In genomic region chr11:22286371-22286872, GRCm38 (mm10) we compare ENCODE assay signal across 8 mouse cellular contexts. TPM values are rescaled to one million over a fixed set of nuclear protein-coding genes. Genes with fewer than 3 reads are reported as not detected.
DNase-seq lines count a peak whose midpoint lies in the region; ATAC-seq and TF ChIP-seq lines count a peak whose summit lies in the region.

No protein-coding gene starts in this region.

- peak; percentile 13 for ATAC-seq in embryonic facial prominence, embryonic 15.5 days (ENCODE audit: insufficient number of reproducible peaks, low FRiP score, low TSS enrichment, low read depth)
- peak; percentile 33 for ATAC-seq in heart, embryonic 16.5 days (replicated peaks; ENCODE audit: extremely low read depth, insufficient read depth, low FRiP score)
- peak; percentile 60 for ATAC-seq in stomach, postnatal 0 days (ENCODE audit: low FRiP score, low TSS enrichment)

- H3K27ac ChIP-seq in embryonic facial prominence, embryonic 15.5 days (replicated peaks) = peak overlapping the region; percentile 88
- H3K27ac ChIP-seq in heart, embryonic 16.5 days (ENCODE audit: low read length) = peak overlapping the region; percentile 83
- H3K27ac ChIP-seq in stomach, postnatal 0 days (replicated peaks) = peak overlapping the region; percentile 90

- TF ChIP-seq CTCF in stomach, postnatal 0 days (IDR thresholded peaks at IDR 0.05; ENCODE audit: low read depth) = peak; percentile 22

- peak overlapping the region; percentile 77 for H3K4me2 ChIP-seq in embryonic facial prominence, embryonic 15.5 days (replicated peaks)
- peak overlapping the region; percentile 79 for H3K4me2 ChIP-seq in heart, embryonic 16.5 days (ENCODE audit: low read depth, low read length)
- H3K4me2 ChIP-seq in stomach, postnatal 0 days (replicated peaks; ENCODE audit: low read depth) = peak overlapping the region; percentile 88

- under 1% methylated on average over 39 of the region's 39 CpGs for WGBS in embryonic facial prominence, embryonic 15.5 days
- WGBS in heart, embryonic 16.5 days = 1% methylated on average over 38 of the region's 39 CpGs
- WGBS in stomach, postnatal 0 days = under 1% methylated on average over 37 of the region's 39 CpGs

- H3K9me3 ChIP-seq in embryonic facial prominence, embryonic 15.5 days (replicated peaks) = no peaks in the 10 kb centered on the region
- no peaks in the 10 kb centered on the region for H3K9me3 ChIP-seq in heart, embryonic 16.5 days (replicated peaks; ENCODE audit: control insufficient read depth, low read length)
- H3K9me3 ChIP-seq in stomach, postnatal 0 days (ENCODE audit: control insufficient read depth, low read length) = no peaks in the 10 kb centered on the region

- H3K36me3 ChIP-seq in embryonic facial prominence, embryonic 15.5 days = peaks cover 19% of the 10 kb centered on the region
- H3K36me3 ChIP-seq in heart, embryonic 16.5 days (ENCODE audit: control insufficient read depth, insufficient read depth) = peaks cover 4% of the 10 kb centered on the region; the same call in 1 of the 2 replicates
- H3K36me3 ChIP-seq in stomach, postnatal 0 days (ENCODE audit: control insufficient read depth, insufficient read depth, low read length) = no peaks in the 10 kb centered on the region

- H3K27me3 ChIP-seq in embryonic facial prominence, embryonic 15.5 days = no peaks in the 10 kb centered on the region
- H3K27me3 ChIP-seq in heart, embryonic 16.5 days (ENCODE audit: control insufficient read depth, insufficient read depth, low read length) = no peaks in the 10 kb centered on the region
- no peaks in the 10 kb centered on the region for H3K27me3 ChIP-seq in stomach, postnatal 0 days (ENCODE audit: control insufficient read depth, insufficient read depth, low read length)

- peak; percentile 46 for DNase-seq in layer of hippocampus, adult 11-12 months (ENCODE audit: low spot score)
- DNase-seq in layer of hippocampus, postnatal 25 days (ENCODE audit: extremely low spot score in 1 of 2, low spot score in 1 of 2) = no peak
- DNase-seq in adrenal gland, adult 8-10 months = peak; percentile 53
- DNase-seq in kidney, postnatal 36 days = peak; percentile 76 to 77
- peak; percentile 45 for DNase-seq in lung, postnatal 14 days
- DNase-seq in stomach, postnatal 0 days (ENCODE audit: low spot score) = peak; percentile 55

- H3K4me3 ChIP-seq in embryonic facial prominence, embryonic 15.5 days (replicated peaks) = peak overlapping the region; percentile 76
- H3K4me3 ChIP-seq in heart, embryonic 16.5 days (ENCODE audit: low read length) = peak overlapping the region; percentile 71
- peak overlapping the region; percentile 79 for H3K4me3 ChIP-seq in stomach, postnatal 0 days (ENCODE audit: low read depth, low read length)

- no peak for TF ChIP-seq EP300 in stomach, postnatal 0 days (optimal IDR thresholded peaks at IDR 0.05)

- peak overlapping the region; percentile 76 for H3K9ac ChIP-seq in embryonic facial prominence, embryonic 15.5 days
- H3K9ac ChIP-seq in heart, embryonic 16.5 days (ENCODE audit: low read length) = peak overlapping the region; percentile 78
- peak overlapping the region; percentile 84 for H3K9ac ChIP-seq in stomach, postnatal 0 days (ENCODE audit: low read length)

- peaks cover 25% of the 10 kb centered on the region for H3K4me1 ChIP-seq in embryonic facial prominence, embryonic 15.5 days
- H3K4me1 ChIP-seq in heart, embryonic 16.5 days (ENCODE audit: control insufficient read depth, insufficient read depth, low read length) = peaks cover 12% of the 10 kb centered on the region
- no peaks in the 10 kb centered on the region for H3K4me1 ChIP-seq in stomach, postnatal 0 days (replicated peaks; ENCODE audit: control insufficient read depth, insufficient read depth)

RNA-seq across cellular contexts. Expression of gene Ehbp1, which starts 55.7 kb away (rescaled TPM):
- 10 to 100 TPM; 42.3 to 47.4 TPM for total RNA-seq in layer of hippocampus, postnatal 25 days (2021)
- 10 to 100 TPM; 22.1 to 35.4 (median 32.0) TPM for total RNA-seq in adrenal gland, adult 8-10 months (2022)
- polyA plus RNA-seq in embryonic facial prominence, embryonic 15.5 days (2015; fragmentation: Nextera tagmentation; extraction: Ambion mirVana) = 14.2 and 16.0 TPM in 2 replicates
- 55.3 and 55.8 TPM in 2 replicates for polyA plus RNA-seq in heart, embryonic 16.5 days (2015; fragmentation: Nextera tagmentation; extraction: Ambion mirVana)
- polyA plus RNA-seq in stomach, postnatal 0 days (2015; fragmentation: Nextera tagmentation; extraction: Ambion mirVana) = 3.6 and 3.8 TPM in 2 replicates

Comparison
In these comparisons a context has a peak if more than half of its experiments do, and no peak if none do; other contexts are left out.
1. DNase-seq: peak in layer of hippocampus, adult 11-12 months (single experiment), adrenal gland, adult 8-10 months (single experiment), kidney, postnatal 36 days (2 of 2), lung, postnatal 14 days (single experiment) and stomach, postnatal 0 days (single experiment); none in layer of hippocampus, postnatal 25 days (0 of 2).
2. Peak in every context shown above with its lines, with median percentiles within 50 percentile points of each other: ATAC-seq, H3K27ac ChIP-seq, H3K4me2 ChIP-seq, H3K4me3 ChIP-seq and H3K9ac ChIP-seq.